In the genomic region with DNA sequence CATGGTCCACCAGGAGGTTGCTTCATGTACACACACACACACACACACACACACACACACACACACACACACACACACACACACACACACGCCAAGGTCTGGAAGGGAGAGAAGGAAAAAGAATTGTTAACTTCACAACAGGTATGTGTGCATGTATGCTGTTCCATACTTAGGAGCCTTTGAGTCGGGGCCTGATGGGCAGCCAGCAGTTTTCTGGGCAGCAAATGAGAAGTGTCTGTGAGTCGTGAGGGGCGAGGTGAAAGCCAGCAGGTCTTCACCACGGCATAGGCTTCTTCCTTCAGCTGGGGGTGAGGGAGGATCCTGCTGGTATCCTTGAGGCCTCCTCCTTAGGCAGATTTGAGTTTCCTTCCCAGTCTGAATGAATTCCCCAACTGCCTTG, we compare ENCODE assay signal across 22 mouse cellular contexts.
DNase-seq lines count a peak whose midpoint lies in the region; ATAC-seq lines count a peak whose summit lies in the region.
"Had no signal": no experiment of that assay in that cellular context is flagged by ENCODE, and none has a peak within 500 bp of the region (broad histone marks: within the 10 kb centered on the region; RNA-seq: fewer than 3 reads in every experiment).

No protein-coding gene starts in this region.

- no peaks in the 10 kb centered on the region for H3K4me1 ChIP-seq in liver, embryonic 11.5 days (replicated peaks; ENCODE audit: control insufficient read depth, insufficient read depth, low read length)

- H3K27ac ChIP-seq in liver, embryonic 11.5 days (ENCODE audit: low read depth, low read length) = no peak overlapping the region
- H3K27ac ChIP-seq: forebrain, embryonic 10.5 days; heart, adult 2 months; hindbrain, embryonic 14.5 days; hindbrain, postnatal 0 days had no signal

- WGBS in liver, embryonic 11.5 days = 67% methylated on average over 4 of the region's 5 CpGs

- no peak overlapping the region for H3K9ac ChIP-seq in liver, embryonic 11.5 days (ENCODE audit: low read depth, low read length)
- H3K9ac ChIP-seq: hindbrain, embryonic 14.5 days had no signal

- H3K4me3 ChIP-seq in liver, embryonic 11.5 days (ENCODE audit: low read depth, low read length) = no peak overlapping the region
- H3K4me3 ChIP-seq: forebrain, embryonic 10.5 days; heart, adult 2 months had no signal

- DNase-seq in heart, adult 11 months = peak; percentile 74
- no peak for DNase-seq in heart, postnatal 36 days
- DNase-seq in liver, embryonic 11.5 days (ENCODE audit: low spot score) = peak; percentile 6
- DNase-seq in liver = no peak
- peak; percentile 3 for DNase-seq in thymus, postnatal 4 days
- no peak for DNase-seq in thymus, adult 18-20 months
- DNase-seq: adrenal gland, postnatal 10 days; adrenal gland, postnatal 36 days; B cell, adult 2 months; cerebellum, adult 18-20 months; cerebellum, adult 9-10 months; cerebellum, postnatal 14 days; gastrocnemius, postnatal 25 days; heart, adult 2 months; heart, postnatal 4 days had no signal

- H3K9me3 ChIP-seq in liver, embryonic 11.5 days (ENCODE audit: control insufficient read depth, low read length) = no peaks in the 10 kb centered on the region
- H3K9me3 ChIP-seq: forebrain, embryonic 10.5 days; G1E had no signal

- no peaks in the 10 kb centered on the region for H3K36me3 ChIP-seq in liver, embryonic 11.5 days (ENCODE audit: control insufficient read depth, insufficient read depth, low read length)
- H3K36me3 ChIP-seq: forebrain, embryonic 10.5 days; G1E had no signal

- intact Hi-C loops in heart, postnatal 36 days (cut with DNase I) = no loop called here

- H3K27me3 ChIP-seq in liver, embryonic 11.5 days (replicated peaks; ENCODE audit: control insufficient read depth, insufficient read depth, low read length) = no peaks in the 10 kb centered on the region

- no peak for ATAC-seq in liver, embryonic 11.5 days (replicated peaks; ENCODE audit: low FRiP score)
- ATAC-seq: forebrain, embryonic 14.5 days; hindbrain, postnatal 0 days; Patski had no signal

- H3K4me2 ChIP-seq in liver, embryonic 11.5 days = no peak overlapping the region
- H3K4me2 ChIP-seq: heart, embryonic 11.5 days; hindbrain, embryonic 14.5 days had no signal

Comparison
In these comparisons a context has a peak if more than half of its experiments do, and no peak if none do; other contexts are left out.
1. DNase-seq: peak in heart, adult 11 months (single experiment), liver, embryonic 11.5 days (single experiment) and thymus, postnatal 4 days (single experiment); none in heart, postnatal 36 days (0 of 2), liver (single experiment) and thymus, adult 18-20 months (0 of 2).